Mouse (Mus musculus): ENCODE data around the gene Avil. TPM values are rescaled to one million over a fixed set of nuclear protein-coding genes. Genes with fewer than 3 reads are reported as not detected.

Avil gene
- total and polyA plus RNA-seq, 3 experiments, result 10.1 to 49.7 (median 16.0) TPM

GRCm38 (mm10) chr10:126956692-126957358, 43.7 kb upstream of the Avil start:
- no peaks in the 10 kb centered on the region for H3K36me3 ChIP-seq (ENCODE audit: control insufficient read depth in 1 of 2, insufficient read depth in 2 of 2, low read length in 2 of 2)
- H3K27ac ChIP-seq (ENCODE audit: control insufficient read depth, low read depth, low read length), result no peak overlapping the region
- H3K27me3 ChIP-seq (ENCODE audit: control insufficient read depth in 1 of 2, insufficient read depth in 2 of 2, low read length in 2 of 2), result no peaks in the 10 kb centered on the region; a peak in 2 of 4 replicates
- no peak overlapping the region for H3K4me3 ChIP-seq (ENCODE audit: control insufficient read depth in 1 of 2, insufficient read depth in 1 of 2, low read depth in 2 of 2, low read length in 2 of 2)
- TF ChIP-seq TBP (IDR thresholded peaks at IDR 0.05; ENCODE audit: low read depth, low read length), result no peak
- no peak for TF ChIP-seq POLR2A (IDR thresholded peaks at IDR 0.05; ENCODE audit: control insufficient read depth in 1 of 2, insufficient read depth in 1 of 2, low read depth in 1 of 2, low read length in 2 of 2, poor library complexity in 1 of 2)
- TF ChIP-seq MYB (IDR thresholded peaks at IDR 0.05; ENCODE audit: low read depth, low read length), result no peak
- TF ChIP-seq GABPA (IDR thresholded peaks at IDR 0.05; ENCODE audit: low read depth, low read length), result no peak
- H3K9me3 ChIP-seq (replicated peaks; ENCODE audit: insufficient read depth, low read length), result no peaks in the 10 kb centered on the region
- DNase-seq (ENCODE audit: low read depth, low spot score), result no peak
- no peaks in the 10 kb centered on the region for H3K79me2 ChIP-seq (ENCODE audit: control insufficient read depth, insufficient read depth, low read length, poor library complexity)
- H3K4me1 ChIP-seq (ENCODE audit: control insufficient read depth in 1 of 2, insufficient read depth in 2 of 2, low read length in 2 of 2), result peaks cover 0 to 2% of the 10 kb centered on the region in 2 experiments; a peak in 1 of 4 replicates
- no peak overlapping the region for H3K9ac ChIP-seq (ENCODE audit: control insufficient read depth, low read depth, low read length, poor library complexity, severe bottlenecking)

GRCm38 (mm10) chr10:126957359-126958107, 43.0 kb upstream of the Avil start:
- H3K27ac ChIP-seq (ENCODE audit: control insufficient read depth, low read depth, low read length), result no peak overlapping the region
- H3K79me2 ChIP-seq (ENCODE audit: control insufficient read depth, insufficient read depth, low read length, poor library complexity), result no peaks in the 10 kb centered on the region
- H3K4me1 ChIP-seq (ENCODE audit: control insufficient read depth in 1 of 2, insufficient read depth in 2 of 2, low read length in 2 of 2), result peaks cover 0 to 2% of the 10 kb centered on the region in 2 experiments; a peak in 1 of 4 replicates
- no peak overlapping the region for H3K9ac ChIP-seq (ENCODE audit: control insufficient read depth, low read depth, low read length, poor library complexity, severe bottlenecking)
- no peak for DNase-seq (ENCODE audit: low read depth, low spot score)
- no peaks in the 10 kb centered on the region for H3K36me3 ChIP-seq (ENCODE audit: control insufficient read depth in 1 of 2, insufficient read depth in 2 of 2, low read length in 2 of 2)
- TF ChIP-seq TBP (IDR thresholded peaks at IDR 0.05; ENCODE audit: low read depth, low read length), result no peak
- no peak for TF ChIP-seq CHD1 (IDR thresholded peaks at IDR 0.05; ENCODE audit: low read depth, low read length)
- H3K9me3 ChIP-seq (replicated peaks; ENCODE audit: insufficient read depth, low read length), result no peaks in the 10 kb centered on the region
- H3K27me3 ChIP-seq (ENCODE audit: control insufficient read depth in 1 of 2, insufficient read depth in 2 of 2, low read length in 2 of 2), result no peaks in the 10 kb centered on the region; a peak in 2 of 4 replicates
- no peak overlapping the region for H3K4me3 ChIP-seq (ENCODE audit: control insufficient read depth in 1 of 2, insufficient read depth in 1 of 2, low read depth in 2 of 2, low read length in 2 of 2)

GRCm38 (mm10) chr10:126960496-126960895, 40.0 kb upstream of the Avil start:
- no peaks in the 10 kb centered on the region; a peak in 2 of 4 replicates for H3K27me3 ChIP-seq (ENCODE audit: control insufficient read depth in 1 of 2, insufficient read depth in 2 of 2, low read length in 2 of 2)
- DNase-seq (ENCODE audit: low read depth, low spot score), result no peak
- no peaks in the 10 kb centered on the region for H3K9me3 ChIP-seq (replicated peaks; ENCODE audit: insufficient read depth, low read length)
- no peaks in the 10 kb centered on the region for H3K79me2 ChIP-seq (ENCODE audit: control insufficient read depth, insufficient read depth, low read length, poor library complexity)
- no peak overlapping the region for H3K9ac ChIP-seq (ENCODE audit: control insufficient read depth, low read depth, low read length, poor library complexity, severe bottlenecking)
- no peak for TF ChIP-seq POLR2A (IDR thresholded peaks at IDR 0.05; ENCODE audit: control insufficient read depth in 1 of 2, insufficient read depth in 1 of 2, low read depth in 1 of 2, low read length in 2 of 2, poor library complexity in 1 of 2)
- H3K4me1 ChIP-seq (ENCODE audit: control insufficient read depth in 1 of 2, insufficient read depth in 2 of 2, low read length in 2 of 2), result no peaks in the 10 kb centered on the region
- H3K27ac ChIP-seq (ENCODE audit: control insufficient read depth, low read depth, low read length), result no peak overlapping the region
- H3K4me3 ChIP-seq (ENCODE audit: control insufficient read depth in 1 of 2, insufficient read depth in 1 of 2, low read depth in 2 of 2, low read length in 2 of 2), result no peak overlapping the region
- H3K36me3 ChIP-seq (ENCODE audit: control insufficient read depth in 1 of 2, insufficient read depth in 2 of 2, low read length in 2 of 2), result no peaks in the 10 kb centered on the region

- Histone ChIP-seq H3K4me1 (ENCODE audit: control insufficient read depth in 1 of 2, insufficient read depth in 2 of 2, low read length in 2 of 2) (no peaks in the 10 kb centered on the region), H3K27ac (ENCODE audit: control insufficient read depth, low read depth, low read length) (no peak overlapping the region), H3K27me3 (ENCODE audit: control insufficient read depth in 1 of 2, insufficient read depth in 2 of 2, low read length in 2 of 2) (no peaks in the 10 kb centered on the region; a peak in 2 of 4 replicates), H3K9me3 (replicated peaks; ENCODE audit: insufficient read depth, low read length) (no peaks in the 10 kb centered on the region), H3K9ac (ENCODE audit: control insufficient read depth, low read depth, low read length, poor library complexity, severe bottlenecking) (no peak overlapping the region), H3K79me2 (ENCODE audit: control insufficient read depth, insufficient read depth, low read length, poor library complexity) (no peaks in the 10 kb centered on the region), H3K4me3 (ENCODE audit: control insufficient read depth in 1 of 2, insufficient read depth in 1 of 2, low read depth in 2 of 2, low read length in 2 of 2) (no peak overlapping the region), H3K36me3 (ENCODE audit: control insufficient read depth in 1 of 2, insufficient read depth in 2 of 2, low read length in 2 of 2) (no peaks in the 10 kb centered on the region)
- TF ChIP-seq USF1 (IDR thresholded peaks at IDR 0.05; ENCODE audit: low read depth, low read length) (0 out of 2 replicates have a peak, but pooled peaks have one; percentile 26), TBP (IDR thresholded peaks at IDR 0.05; ENCODE audit: low read depth, low read length) (no peak), ZNF384 (IDR thresholded peaks at IDR 0.05; ENCODE audit: low read depth, low read length) (no peak)
- no peak for DNase-seq (ENCODE audit: low read depth, low spot score)
Observed at GRCm38 (mm10) chr10:126961757-126962156, 38.8 kb upstream of the Avil start.
